ENCODE assay signal across 22 mouse cellular contexts in the genomic region with DNA sequence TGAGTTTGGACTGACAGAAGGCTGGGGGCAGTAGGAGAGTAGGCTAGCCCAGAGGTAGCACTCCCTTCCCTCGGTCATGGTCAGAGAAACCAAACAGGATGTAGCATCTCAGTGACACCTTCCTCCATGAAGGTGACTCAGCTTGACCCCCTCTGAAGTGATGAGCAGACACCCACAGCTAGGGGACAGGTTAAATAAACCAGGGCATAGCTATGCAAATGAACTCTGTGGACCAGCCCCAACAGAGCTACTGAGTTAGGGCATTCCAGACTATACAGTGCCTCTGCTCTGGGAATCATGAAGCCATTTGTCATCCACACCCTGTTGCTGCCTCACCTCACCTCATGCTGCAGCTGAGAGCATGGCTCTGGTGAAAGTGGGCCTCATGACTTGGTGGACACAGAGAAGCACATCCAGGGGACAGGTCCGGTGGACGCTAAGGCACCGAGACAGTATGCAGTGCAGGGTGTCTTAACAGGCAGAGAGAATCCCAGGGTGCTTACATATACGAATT. TPM values are rescaled to one million over a fixed set of nuclear protein-coding genes. Genes with fewer than 3 reads are reported as not detected.
DNase-seq lines count a peak whose midpoint lies in the region; ATAC-seq and TF ChIP-seq lines count a peak whose summit lies in the region.
"Had no signal": no experiment of that assay in that cellular context is flagged by ENCODE, and none has a peak within 500 bp of the region (broad histone marks: within the 10 kb centered on the region; RNA-seq: fewer than 3 reads in every experiment).

No protein-coding gene starts in this region.

- TF ChIP-seq CTCF in heart, adult 2 months (IDR thresholded peaks at IDR 0.05), result no peak

- peaks cover 11% of the 10 kb centered on the region for H3K4me1 ChIP-seq in brown adipose tissue, adult 24 weeks (ENCODE audit: control insufficient read depth, insufficient read depth, insufficient read length, low read length)
- peaks cover 7% of the 10 kb centered on the region for H3K4me1 ChIP-seq in heart, adult 2 months (ENCODE audit: control insufficient read depth, insufficient read depth, low read length)
- H3K4me1 ChIP-seq: hindbrain, embryonic 10.5 days; limb, embryonic 10.5 days; neural tube, embryonic 12.5 days had no signal

- WGBS in macrophage (ENCODE audit: missing documents), result 76% methylated on average over 5 of the region's 5 CpGs
- WGBS in heart, adult 2 months, result 92% methylated on average over 5 of the region's 5 CpGs

- peaks cover 1% of the 10 kb centered on the region; the same call in 1 of the 2 replicates for H3K36me3 ChIP-seq in macrophage (ENCODE audit: inconsistent target)
- H3K36me3 ChIP-seq in heart, adult 2 months (ENCODE audit: control insufficient read depth, insufficient read depth, low read length), result peaks cover 2% of the 10 kb centered on the region; the same call in 1 of the 2 replicates
- H3K36me3 ChIP-seq: G1E; neural tube, embryonic 12.5 days had no signal

- TF ChIP-seq EP300 in heart, adult 2 months (IDR thresholded peaks at IDR 0.05; ENCODE audit: insufficient read depth, low read depth, low read length), result no peak

- H3K9ac ChIP-seq in heart, adult 2 months (ENCODE audit: low read depth, low read length), result no peak overlapping the region
- H3K9ac ChIP-seq: forebrain, postnatal 0 days; neural tube, embryonic 12.5 days had no signal

- ATAC-seq in CD4-positive, CD25-positive, alpha-beta regulatory T cell, adult 4 months, result peak; percentile 24

- peak; percentile 41 for DNase-seq in 416B (ENCODE audit: low read depth)
- DNase-seq in gastrocnemius, postnatal 25 days, result no peak
- DNase-seq in ovary, adult 18-20 months (ENCODE audit: low spot score), result no peak
- DNase-seq in heart, adult 2 months, result no peak
- DNase-seq: adrenal gland, adult 8-10 months; cerebellum, adult 11-12 months; cerebellum, postnatal 14 days; embryo, embryonic 11 days; forebrain, postnatal 0 days; gastrocnemius, adult 2 months; kidney, adult 9 months; kidney, postnatal 25 days; layer of hippocampus, adult 9-11 months; lung, postnatal 14 days; thymus, postnatal 36 days had no signal

- TF ChIP-seq POLR2A in heart, adult 2 months (IDR thresholded peaks at IDR 0.05; ENCODE audit: insufficient read depth, low read depth, low read length), result no peak

- H3K4me3 ChIP-seq in brown adipose tissue, adult 24 weeks (ENCODE audit: insufficient read depth, low read depth, low read length), result no peak overlapping the region
- no peak overlapping the region for H3K4me3 ChIP-seq in macrophage (ENCODE audit: inconsistent target)
- H3K4me3 ChIP-seq in heart, adult 2 months, result no peak overlapping the region
- H3K4me3 ChIP-seq: gastrocnemius, adult 2 months; hindbrain, embryonic 10.5 days; limb, embryonic 10.5 days; neural tube, embryonic 12.5 days had no signal

- peak overlapping the region; percentile 23; the same call in 1 of the 2 replicates for H3K27ac ChIP-seq in brown adipose tissue, adult 24 weeks (replicated peaks; ENCODE audit: low read depth, low read length)
- H3K27ac ChIP-seq in macrophage, result peak overlapping the region; percentile 95
- H3K27ac ChIP-seq in heart, adult 2 months, result no peak overlapping the region
- H3K27ac ChIP-seq: gastrocnemius, adult 2 months; hindbrain, embryonic 10.5 days; limb, embryonic 10.5 days; neural tube, embryonic 12.5 days had no signal

- intact Hi-C loops in heart, adult 2 months (cut with DNase I), result no loop called here

- no peaks in the 10 kb centered on the region for H3K27me3 ChIP-seq in heart, adult 2 months (ENCODE audit: control insufficient read depth, insufficient read depth, low read length)
- H3K27me3 ChIP-seq: neural tube, embryonic 12.5 days had no signal

- peaks cover 55% of the 10 kb centered on the region for H3K79me2 ChIP-seq in macrophage (ENCODE audit: inconsistent target)
- H3K79me2 ChIP-seq in heart, adult 2 months (replicated peaks; ENCODE audit: control insufficient read depth, insufficient read depth, low read length), result no peaks in the 10 kb centered on the region

RNA-seq across cellular contexts. Expression of a gene that starts 36.6 kb away (rescaled TPM):
- 10 to 100 TPM; 11.3 to 12.1 TPM for polyA plus RNA-seq in CD4-positive, CD25-positive, alpha-beta regulatory T cell, adult 4 months (2017; shearing (Covaris generic))
- polyA plus RNA-seq in brown adipose tissue, adult 24 weeks (2012; ENCODE audit: insufficient read depth, insufficient read length, missing spikeins), result 7.7 and 8.1 TPM in 2 replicates
- 100 to 1,000 TPM; 104 to 459 (median 241) TPM for total RNA-seq in macrophage (2018; cell fraction: chromatin; rRNA removed)
- total RNA-seq in macrophage (2018; cell fraction: cytosol; rRNA removed), result 100 to 1,000 TPM in 2 of 26 experiments, 10 to 100 TPM in 24; 58.3 to 112 (median 76.4) TPM
- total RNA-seq in macrophage (2018; cell fraction: nucleus; rRNA removed), result 100 to 1,000 TPM; 110 to 294 (median 189) TPM
- 31.2 to 52.4 TPM (median 52.4 TPM) in 3 replicates for polyA plus RNA-seq in macrophage (2018)
- 1 to 10 TPM; 4.7 to 8.2 TPM for total RNA-seq in gastrocnemius, postnatal 25 days (2021)
- total RNA-seq in heart, adult 2 months (2021), result 10 to 100 TPM in 1 of 2 experiments, 1 to 10 TPM in 1; 9.6 to 10.1 TPM
- polyA plus RNA-seq in heart, adult 2 months (2012; rRNA removed), result 10.3 and 14.6 TPM in 2 replicates
